Mouse (Mus musculus) limb, embryonic 11.5 days (tissue): ENCODE results near the gene Fam71e1. TPM values are rescaled to one million over a fixed set of nuclear protein-coding genes. Genes with fewer than 3 reads are reported as not detected.

Experiments
- ATAC-seq: fragments of 200-750 bp; cut with Nextera tagmentation; 2 replicates; pipeline ENCODE4 v1.8.0; 2017; ENCODE audit warnings: low read depth; ENCODE audit not compliant: insufficient number of reproducible peaks, low FRiP score, low TSS enrichment
- DNase-seq: peaks from one replicate; pipeline ENCODE4 v3.0.0-alpha.2; 2015; ENCODE audit warnings: low spot score
- H3K27ac ChIP-seq: fragments of 300-500 bp; sonication (generic); replicated peaks from 2 replicates; pipeline ENCODE4 v1.5.1; 2014; ENCODE audit warnings: low read depth, mild to moderate bottlenecking, low read length
- H3K27me3 ChIP-seq: fragments of 300-500 bp; sonication (generic); 2 replicates; pipeline ENCODE4 v1.6.1; 2014; ENCODE audit warnings: mild to moderate bottlenecking, low read length, mixed read lengths; ENCODE audit not compliant: control insufficient read depth, insufficient read depth
- H3K36me3 ChIP-seq: fragments of 300-500 bp; sonication (generic); 2 replicates; pipeline ENCODE4 v1.6.1; 2014; ENCODE audit warnings: mild to moderate bottlenecking, low read length, moderate library complexity, mixed read lengths; ENCODE audit not compliant: control insufficient read depth, insufficient read depth
- H3K4me1 ChIP-seq: fragments of 300-500 bp; sonication (generic); 2 replicates; pipeline ENCODE4 v1.6.1; 2014; ENCODE audit warnings: low read length, mixed read lengths; ENCODE audit not compliant: control insufficient read depth, insufficient read depth
- H3K4me2 ChIP-seq: fragments of 300-500 bp; sonication (generic); 2 replicates; pipeline ENCODE4 v1.6.1; 2014; ENCODE audit warnings: low read depth, mild to moderate bottlenecking, moderate library complexity; ENCODE audit not compliant: severe bottlenecking
- H3K4me3 ChIP-seq: fragments of 300-500 bp; sonication (generic); 2 replicates; pipeline ENCODE4 v1.5.1; 2014; ENCODE audit warnings: low read depth, low read length
- H3K9ac ChIP-seq: fragments of 300-500 bp; sonication (generic); 2 replicates; pipeline ENCODE4 v1.6.1; 2014; ENCODE audit warnings: mild to moderate bottlenecking, low read length
- H3K9me3 ChIP-seq: fragments of 300-500 bp; sonication (generic); 2 replicates; pipeline ENCODE4 v1.6.1; 2016; ENCODE audit warnings: low read length; ENCODE audit not compliant: control insufficient read depth
- WGBS: fragments of 180-500 bp; shearing (Covaris S2); extraction: QIAGEN DNeasy Blood & Tissue Kit; methylation state at CpG from one replicate; pipeline ENCODE4 v1.1.7; 2014; 5-methylcytosine and 5-hydroxymethylcytosine counted together
- polyA plus RNA-seq: library from polyadenylated mRNA; unstranded; fragments of >200 nt; fragmentation: Nextera tagmentation; extraction: Ambion mirVana; gene quantifications from 2 replicates; pipeline ENCODE4 v1.2.1, GENCODE M21; 2014

The Fam71e1 gene
- polyA plus RNA-seq, 1 experiment from 2014 or later: 13.2 TPM

DNA sequence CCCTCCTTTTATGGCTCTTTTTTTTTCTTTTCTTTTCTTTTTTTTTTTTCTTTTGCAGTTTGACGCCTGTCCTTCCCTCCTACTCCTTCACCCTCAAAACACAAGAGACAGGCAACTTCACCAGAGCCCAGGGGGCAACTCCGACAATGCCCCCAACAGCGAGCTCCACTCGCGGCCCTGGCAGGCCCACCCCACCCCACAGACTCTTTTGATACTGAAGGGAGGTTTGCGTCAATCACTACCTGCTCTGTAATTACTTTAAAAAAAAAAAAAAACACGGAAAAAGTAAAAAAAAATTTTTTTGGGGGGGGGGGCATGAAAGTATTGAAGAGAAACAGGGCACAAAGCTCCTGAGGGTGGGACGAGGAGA, 33.3 kb upstream of the Fam71e1 start:
- no peak overlapping the region for H3K4me3 ChIP-seq
- peaks cover 4% of the 10 kb centered on the region; the same call in 1 of the 2 replicates for H3K4me1 ChIP-seq
- no peak overlapping the region for H3K27ac ChIP-seq
- H3K4me2 ChIP-seq: peak overlapping the region; percentile 50; the same call in 1 of the 2 replicates
- H3K9ac ChIP-seq: no peak overlapping the region
- H3K36me3 ChIP-seq: no peaks in the 10 kb centered on the region
- DNase-seq (no peak), ATAC-seq (no peak)
- peaks cover 56% of the 10 kb centered on the region for H3K27me3 ChIP-seq
- 20% methylated on average over 8 of the region's 8 CpGs for WGBS
- H3K9me3 ChIP-seq: no peaks in the 10 kb centered on the region; the same call in 1 of the 2 replicates

DNA sequence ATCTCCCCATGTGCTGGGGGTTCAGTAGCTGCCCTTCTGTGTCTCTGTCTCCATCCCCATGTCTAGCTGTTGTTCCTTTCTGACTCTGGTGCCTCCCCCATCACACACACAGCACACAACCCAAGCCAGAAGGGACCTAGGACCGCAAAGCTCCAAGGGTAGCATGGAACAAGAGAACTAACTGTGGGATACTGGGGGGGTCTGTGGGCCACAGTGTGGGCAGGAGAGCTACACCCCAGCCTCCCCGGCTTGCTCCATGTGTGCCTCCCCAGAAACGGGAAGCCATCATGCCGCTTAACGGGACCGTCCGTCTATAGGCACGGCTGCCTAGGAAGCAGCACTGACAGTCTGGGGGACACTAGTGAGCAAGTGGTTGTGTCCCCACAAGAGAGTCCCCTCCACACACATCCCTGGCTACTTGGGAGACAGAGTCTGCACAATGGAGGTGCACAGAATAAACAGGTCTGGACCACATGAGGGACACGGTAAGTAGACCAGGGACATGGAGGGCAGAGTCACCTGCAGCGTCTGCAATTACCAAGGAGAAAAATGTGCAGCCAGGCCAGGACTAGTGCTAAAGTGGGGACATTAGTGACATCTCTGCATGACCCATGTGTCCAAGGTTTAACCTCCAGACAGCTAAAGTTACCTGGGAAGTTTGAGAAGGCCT, 32.7 kb upstream of the Fam71e1 start:
- H3K4me2 ChIP-seq: no peak overlapping the region
- no peak overlapping the region for H3K9ac ChIP-seq
- WGBS: 80% methylated on average over 10 of the region's 10 CpGs
- no peak overlapping the region for H3K27ac ChIP-seq
- H3K36me3 ChIP-seq: no peaks in the 10 kb centered on the region
- DNase-seq (no peak), ATAC-seq (no peak)
- H3K9me3 ChIP-seq: no peaks in the 10 kb centered on the region
- peaks cover 7% of the 10 kb centered on the region; the same call in 1 of the 2 replicates for H3K4me1 ChIP-seq
- no peak overlapping the region for H3K4me3 ChIP-seq
- peaks cover 56% of the 10 kb centered on the region for H3K27me3 ChIP-seq

DNA sequence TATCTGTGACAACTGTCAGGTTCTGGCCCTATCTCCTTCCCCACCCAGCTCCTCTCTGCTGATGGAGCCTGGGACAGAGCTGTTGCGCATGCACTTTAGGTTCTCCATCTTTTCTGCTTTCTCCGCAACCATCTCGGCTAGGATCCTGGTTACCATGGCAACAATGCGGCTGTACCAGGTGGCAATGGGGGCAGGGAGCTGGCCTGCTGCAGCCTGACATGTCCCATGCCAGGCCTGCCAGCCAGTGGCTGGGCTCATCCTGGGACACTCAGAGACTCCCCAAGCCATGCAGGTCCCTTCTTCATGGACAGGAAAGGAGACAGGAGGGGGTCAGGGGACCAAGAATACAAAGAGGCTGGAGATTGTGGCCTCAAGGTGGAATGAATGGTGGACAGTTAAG, 31.9 kb upstream of the Fam71e1 start:
- Histone ChIP-seq H3K27ac (no peak overlapping the region), H3K9me3 (no peaks in the 10 kb centered on the region), H3K36me3 (no peaks in the 10 kb centered on the region), H3K4me2 (no peak overlapping the region), H3K4me1 (peaks cover 7% of the 10 kb centered on the region; the same call in 1 of the 2 replicates), H3K4me3 (no peak overlapping the region), H3K9ac (no peak overlapping the region), H3K27me3 (peaks cover 48% of the 10 kb centered on the region)
- ATAC-seq (no peak), DNase-seq (no peak)
- 35% methylated on average over 4 of the region's 4 CpGs for WGBS

DNA sequence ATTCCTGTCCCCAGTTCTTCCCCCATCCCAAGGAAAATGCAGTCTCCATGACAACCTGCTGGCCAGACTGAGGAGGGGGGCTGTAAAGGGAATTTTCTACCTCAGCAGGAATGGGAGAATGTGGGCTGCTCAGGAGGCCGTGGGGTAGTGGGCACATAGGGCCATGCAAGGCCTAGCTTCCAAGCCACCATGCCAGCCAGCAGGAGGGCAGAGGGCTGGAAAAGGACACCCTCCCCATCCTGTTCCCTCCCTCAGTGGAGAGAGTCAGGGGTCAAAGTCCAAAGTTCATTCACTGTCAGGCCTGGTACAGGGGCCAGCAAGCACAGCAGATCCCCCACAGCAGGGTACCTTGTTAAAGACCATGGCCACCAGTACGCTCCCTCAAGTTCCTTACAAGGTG, 31.3 kb upstream of the Fam71e1 start, which contains the start of gene Aspdh:
Gene Aspdh, plus strand, starts transcription at position 281 of the 400 bp plus-strand sequence.
- WGBS: 51% methylated on average over 2 of the region's 2 CpGs
- peaks cover 7% of the 10 kb centered on the region; the same call in 1 of the 2 replicates for H3K4me1 ChIP-seq
- H3K27ac ChIP-seq: no peak within 1 kb of the TSS

DNA sequence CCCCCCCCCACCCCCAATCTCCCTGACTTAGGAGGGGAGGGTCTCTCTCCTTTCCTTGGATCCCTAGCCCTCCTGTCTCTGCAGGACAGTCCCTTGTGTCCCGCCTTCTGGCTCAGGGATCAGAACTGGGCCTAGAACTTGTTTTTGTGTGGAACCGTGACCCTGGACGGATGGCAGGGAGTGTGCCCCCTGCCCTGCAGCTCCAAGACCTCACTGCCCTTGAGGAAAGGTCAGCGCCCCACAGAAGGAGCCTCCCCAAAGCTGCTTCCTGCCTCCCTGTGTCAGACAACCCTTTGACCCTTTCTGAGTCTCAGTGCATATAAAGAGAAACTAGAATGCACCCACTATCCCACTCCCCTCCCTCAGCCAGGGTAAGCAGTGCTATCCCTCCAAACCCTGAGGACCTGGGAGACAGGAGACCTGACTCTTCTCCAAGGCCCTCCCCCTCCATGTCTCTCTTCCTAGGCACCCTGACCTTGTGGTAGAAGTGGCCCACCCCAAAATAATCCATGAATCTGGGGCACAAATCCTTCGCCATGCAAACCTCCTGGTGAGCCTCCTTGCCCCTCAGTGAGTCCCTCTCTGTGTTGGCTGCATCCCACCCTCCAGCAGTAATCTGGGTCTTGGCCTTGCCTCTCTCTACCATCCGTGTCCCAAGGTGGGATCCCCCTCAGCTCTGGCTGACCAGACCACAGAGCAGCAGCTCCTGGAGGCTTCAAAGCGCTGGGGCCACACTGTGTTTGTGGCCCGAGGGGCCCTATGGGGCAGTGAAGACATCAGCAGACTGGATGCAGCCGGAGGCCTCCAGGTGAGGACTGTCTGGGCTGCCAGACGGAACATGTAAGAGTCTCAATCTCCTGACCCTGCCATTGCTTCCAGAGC, 30.1 kb upstream of the Fam71e1 start:
- DNase-seq (no peak), ATAC-seq (no peak)
- H3K9ac ChIP-seq: peak overlapping the region; percentile 27; the same call in 1 of the 2 replicates
- no peaks in the 10 kb centered on the region for H3K9me3 ChIP-seq
- H3K36me3 ChIP-seq: no peaks in the 10 kb centered on the region
- no peak overlapping the region for H3K4me3 ChIP-seq
- peaks cover 7% of the 10 kb centered on the region; the same call in 1 of the 2 replicates for H3K4me1 ChIP-seq
- H3K27me3 ChIP-seq: peaks cover 30% of the 10 kb centered on the region
- H3K4me2 ChIP-seq: no peak overlapping the region
- H3K27ac ChIP-seq: no peak overlapping the region
- WGBS: 85% methylated on average over 10 of the region's 10 CpGs

More for the DNA sequence above, 31.3 kb upstream of the Fam71e1 start, which contains the start of gene Aspdh:
- H3K9me3 ChIP-seq: no peaks in the 10 kb centered on the region
- H3K27me3 ChIP-seq: peaks cover 42% of the 10 kb centered on the region
- no peak within 1 kb of the TSS for H3K4me3 ChIP-seq
- no peak for DNase-seq
- H3K9ac ChIP-seq: no peak within 1 kb of the TSS
- no peak for ATAC-seq
- no peak within 1 kb of the TSS for H3K4me2 ChIP-seq
- no peaks in the 10 kb centered on the region for H3K36me3 ChIP-seq

DNA sequence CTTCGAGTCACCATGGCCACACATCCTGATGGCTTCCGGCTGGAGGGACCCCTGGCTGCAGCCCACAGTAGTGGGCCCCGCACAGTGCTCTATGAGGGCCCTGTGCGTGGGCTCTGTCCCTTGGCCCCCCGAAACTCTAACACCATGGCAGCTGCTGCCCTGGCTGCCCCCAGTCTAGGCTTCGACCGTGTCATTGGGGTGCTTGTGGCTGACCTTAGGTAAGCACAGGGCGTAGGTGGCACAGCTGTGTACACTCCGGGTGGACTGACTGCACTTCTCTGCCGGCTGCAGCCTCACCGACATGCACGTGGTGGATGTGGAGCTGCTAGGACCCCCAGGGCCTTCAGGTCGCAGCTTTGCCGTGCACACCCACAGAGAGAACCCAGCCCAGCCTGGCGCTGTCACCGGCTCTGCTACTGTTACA, 29.5 kb upstream of the Fam71e1 start:
- no peaks in the 10 kb centered on the region for H3K36me3 ChIP-seq
- DNase-seq (no peak), ATAC-seq (no peak)
- 88% methylated on average over 16 of the region's 16 CpGs for WGBS
- H3K27me3 ChIP-seq: peaks cover 24% of the 10 kb centered on the region
- H3K4me3 ChIP-seq: no peak overlapping the region
- H3K4me1 ChIP-seq: peaks cover 7% of the 10 kb centered on the region; the same call in 1 of the 2 replicates
- no peak overlapping the region for H3K4me2 ChIP-seq
- peak overlapping the region; percentile 27; the same call in 1 of the 2 replicates for H3K9ac ChIP-seq
- no peak overlapping the region for H3K27ac ChIP-seq
- no peaks in the 10 kb centered on the region for H3K9me3 ChIP-seq

DNA sequence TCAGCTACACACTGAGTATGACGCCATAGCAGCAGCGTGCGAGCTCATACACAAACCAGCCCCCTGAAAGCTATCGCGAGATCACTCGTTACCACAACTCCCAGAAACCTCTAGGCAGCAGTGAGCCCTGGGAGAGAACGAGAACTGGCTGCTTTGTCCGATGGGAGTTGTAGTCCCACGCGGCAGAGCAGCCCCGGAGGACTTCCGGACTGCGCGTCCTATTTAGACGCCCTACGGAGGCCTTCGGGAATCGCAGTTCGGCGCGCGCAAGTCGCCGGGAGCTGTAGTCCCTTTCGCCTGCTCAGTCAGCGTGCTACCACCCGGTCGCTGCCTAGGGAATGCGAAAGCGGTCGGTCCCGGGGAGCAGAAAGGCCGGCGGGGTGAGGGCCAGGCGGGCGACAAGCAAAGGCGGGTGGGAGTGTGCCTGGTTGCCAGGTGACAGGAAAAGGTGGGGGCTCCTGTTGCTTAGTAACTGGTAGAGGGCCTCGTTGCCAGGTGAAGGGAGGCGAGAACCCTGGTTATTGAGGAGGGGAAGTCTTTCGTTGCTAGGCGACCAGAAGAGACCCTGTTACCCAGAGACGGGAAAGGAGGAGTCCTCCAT, 28.5 kb upstream of the Fam71e1 start, which contains the start of gene Josd2:
Gene Josd2, plus strand, starts transcription at position 170 of the 601 bp plus-strand sequence.
- H3K4me3 ChIP-seq: peak within 1 kb of the TSS; percentile 63
- WGBS: under 1% methylated on average over 42 of the region's 42 CpGs
- ATAC-seq (peak; percentile 95), DNase-seq (peak; percentile 95)
- 0 out of 2 replicates have a peak within 1 kb of the TSS, but pooled peaks have one; percentile 66 for H3K27ac ChIP-seq
- H3K9ac ChIP-seq: peak within 1 kb of the TSS; percentile 70
- H3K4me1 ChIP-seq: peaks cover 7% of the 10 kb centered on the region; the same call in 1 of the 2 replicates
- H3K36me3 ChIP-seq: no peaks in the 10 kb centered on the region
- H3K4me2 ChIP-seq: peak within 1 kb of the TSS; percentile 64
- H3K27me3 ChIP-seq: peaks cover 14% of the 10 kb centered on the region
- no peaks in the 10 kb centered on the region for H3K9me3 ChIP-seq
